Mouse (Mus musculus): Measurements from ENCODE around the gene Gm20388. TPM values are rescaled to one million over a fixed set of nuclear protein-coding genes. Genes with fewer than 3 reads are reported as not detected.

Gm20388 gene
- polyA plus RNA-seq, 1 experiment from 2014 or later = 5.5 TPM

DNA sequence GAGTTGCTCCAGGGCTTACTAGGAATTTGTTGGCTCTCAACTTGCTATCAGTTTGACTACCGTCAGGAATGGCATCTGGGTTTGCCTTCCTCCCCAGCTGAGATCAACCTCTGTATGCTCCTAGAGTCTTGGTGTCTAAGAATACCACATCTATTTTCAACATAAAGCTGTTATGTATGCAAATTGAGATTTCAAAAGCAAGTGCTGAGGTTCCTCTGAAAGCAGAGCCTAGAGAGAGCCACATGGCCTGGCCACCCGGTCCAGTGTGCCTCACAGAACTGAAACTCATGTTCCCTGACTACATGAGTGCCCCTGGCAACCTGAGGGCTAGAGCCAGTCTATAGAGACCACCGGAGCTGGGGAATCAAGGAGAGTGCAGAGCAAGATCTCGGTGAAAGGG is 2694.7 kb downstream of the Gm20388 start:
- Histone ChIP-seq H3K4me3 (no peak overlapping the region), H3K27me3 (ENCODE audit: poor library complexity, severe bottlenecking) (no peaks in the 10 kb centered on the region), H3K9me3 (no peaks in the 10 kb centered on the region), H3K4me1 (peaks cover 6% of the 10 kb centered on the region), H3K36me3 (replicated peaks) (no peaks in the 10 kb centered on the region), H3K27ac (no peak overlapping the region)
- WGBS = 84% methylated on average over 4 of the region's 4 CpGs
- DNase-seq (ENCODE audit: extremely low spot score, low spot score) = no peak

DNA sequence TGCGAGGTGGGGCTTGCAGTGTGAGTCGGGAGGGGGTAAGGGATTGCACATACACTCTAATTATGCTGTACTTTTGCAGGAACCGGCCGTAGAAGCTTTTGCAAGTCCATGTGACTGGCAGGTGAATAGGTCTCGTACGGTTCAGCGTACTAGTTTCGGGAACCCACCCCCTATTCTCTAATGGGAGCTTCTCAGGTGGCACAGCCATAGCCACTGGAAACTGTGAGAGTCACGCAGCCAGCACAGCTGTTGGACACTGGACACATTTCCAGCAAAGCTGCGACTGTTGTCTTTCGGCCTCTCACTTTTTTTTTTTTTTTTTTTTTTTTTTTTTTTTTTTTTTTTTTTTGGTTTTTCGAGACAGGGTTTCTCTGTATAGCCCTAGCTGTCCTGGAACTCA is 2696.2 kb downstream of the Gm20388 start:
- H3K27me3 ChIP-seq (ENCODE audit: poor library complexity, severe bottlenecking) = no peaks in the 10 kb centered on the region
- H3K36me3 ChIP-seq (replicated peaks) = no peaks in the 10 kb centered on the region
- no peaks in the 10 kb centered on the region for H3K9me3 ChIP-seq
- H3K27ac ChIP-seq = no peak overlapping the region
- H3K4me3 ChIP-seq = no peak overlapping the region
- WGBS = 86% methylated on average over 11 of the region's 12 CpGs
- peaks cover 15% of the 10 kb centered on the region for H3K4me1 ChIP-seq
- DNase-seq (ENCODE audit: extremely low spot score, low spot score) = no peak

DNA sequence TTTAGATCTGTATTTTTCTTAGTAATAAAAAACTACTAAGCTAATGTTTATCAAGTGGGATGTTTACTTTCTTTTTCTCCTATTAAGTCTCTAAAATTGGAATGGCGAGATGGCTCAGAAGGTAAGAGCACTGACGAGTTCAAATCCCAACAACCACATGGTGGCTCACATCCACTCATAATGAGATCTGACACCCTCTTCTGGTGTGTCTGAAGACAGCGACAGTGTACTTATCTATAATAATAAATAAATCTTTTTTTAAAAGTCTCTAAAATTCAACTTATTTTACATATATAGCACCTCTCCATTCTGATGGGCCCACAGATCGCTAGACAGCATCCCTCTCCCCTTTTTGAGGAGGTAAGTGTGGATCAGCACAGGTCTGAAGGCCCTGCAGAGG is 2699.6 kb downstream of the Gm20388 start:
- Histone ChIP-seq H3K4me1 (peaks cover 28% of the 10 kb centered on the region), H3K9me3 (no peaks in the 10 kb centered on the region), H3K36me3 (replicated peaks) (peaks cover 6% of the 10 kb centered on the region), H3K4me3 (peak overlapping the region; percentile 62), H3K27me3 (ENCODE audit: poor library complexity, severe bottlenecking) (no peaks in the 10 kb centered on the region), H3K27ac (no peak overlapping the region)
- no peak for DNase-seq (ENCODE audit: extremely low spot score, low spot score)
- WGBS = 58% methylated on average over 4 of the region's 4 CpGs

DNA sequence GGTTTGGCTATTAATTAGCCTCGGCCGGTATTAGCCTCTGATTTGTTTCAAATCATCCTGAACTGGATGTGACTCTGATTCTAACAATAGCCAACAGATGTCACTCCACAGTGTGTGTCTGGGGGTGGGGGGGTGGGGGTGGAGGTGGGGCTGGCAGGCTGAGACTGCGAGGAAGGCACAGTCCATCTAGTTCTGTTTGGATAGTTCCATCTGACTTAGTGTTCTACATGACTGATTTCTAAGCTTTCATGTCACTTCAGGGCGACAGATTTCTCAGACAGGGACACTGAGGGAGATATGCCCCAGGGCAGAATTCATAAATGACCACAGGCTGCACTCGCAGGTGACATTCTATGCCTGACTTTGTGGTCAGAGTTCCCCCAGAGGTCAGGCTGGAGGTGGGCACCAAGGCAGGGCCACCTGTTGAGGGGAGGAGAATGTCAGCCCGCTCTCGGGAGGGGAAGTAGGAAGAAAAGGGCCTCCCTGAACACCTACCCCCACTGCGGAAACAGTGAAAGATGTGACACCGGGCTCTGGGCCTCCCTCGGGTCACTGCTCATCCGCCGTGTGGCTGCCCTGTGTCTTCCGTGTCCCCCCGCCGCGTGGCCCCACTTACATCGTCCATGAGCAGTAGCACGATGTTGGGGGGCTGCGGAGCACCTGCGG is 2700.1 kb downstream of the Gm20388 start:
- DNase-seq (ENCODE audit: extremely low spot score, low spot score) = no peak
- Histone ChIP-seq H3K9me3 (no peaks in the 10 kb centered on the region), H3K36me3 (replicated peaks) (peaks cover 6% of the 10 kb centered on the region), H3K4me1 (peaks cover 28% of the 10 kb centered on the region), H3K27me3 (ENCODE audit: poor library complexity, severe bottlenecking) (no peaks in the 10 kb centered on the region), H3K27ac (peak overlapping the region; percentile 87), H3K4me3 (peak overlapping the region; percentile 62)
- 5% methylated on average over 20 of the region's 20 CpGs for WGBS

DNA sequence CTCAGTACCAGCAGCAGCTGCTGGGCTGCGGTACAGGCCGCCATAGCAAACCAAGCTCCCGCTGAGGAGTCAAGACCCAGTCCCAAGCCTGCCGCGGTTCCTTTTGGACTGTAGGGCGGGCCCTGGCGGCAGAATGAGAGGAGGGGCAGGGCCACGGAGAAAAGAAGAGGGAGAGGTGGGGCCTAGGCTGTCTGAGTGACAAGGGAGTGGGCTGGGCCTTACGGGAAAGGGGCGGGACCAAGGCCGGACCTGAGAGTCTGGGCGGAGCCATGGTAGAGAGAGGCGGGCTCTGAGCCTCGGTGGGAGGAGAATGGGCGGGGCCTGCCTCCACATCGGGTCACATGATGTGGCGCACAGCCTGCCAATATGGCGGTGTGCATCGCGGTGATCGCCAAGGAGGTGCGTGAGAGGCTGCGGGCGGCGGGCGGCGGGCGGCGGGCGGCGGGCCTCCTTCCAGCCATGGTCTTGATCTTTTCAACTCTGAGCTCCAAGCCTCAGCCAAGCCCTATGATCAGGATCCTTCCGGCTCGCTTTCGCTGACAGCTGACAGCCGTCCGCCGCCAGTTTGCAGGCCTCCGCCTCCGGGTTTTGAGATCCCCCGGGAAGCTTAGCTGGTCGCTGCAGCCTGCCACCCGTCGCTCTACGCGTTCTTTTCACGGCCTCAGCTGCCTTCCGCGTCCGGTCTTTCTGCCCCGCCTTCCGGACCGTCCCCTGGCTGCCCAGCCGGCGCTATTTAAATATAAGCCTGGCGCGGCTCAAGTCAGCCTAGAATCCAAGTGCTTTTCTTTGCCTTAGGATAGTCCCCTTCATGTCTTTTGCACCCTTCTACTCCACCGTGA is 2700.9 kb downstream of the Gm20388 start, which contains the start of the genes Galns and Trappc2l:
Gene Galns, minus strand, starts transcription at position 169 of the 839 bp plus-strand sequence.
Gene Trappc2l, plus strand, starts transcription at position 346 of the 839 bp plus-strand sequence.
- peaks cover 6% of the 10 kb centered on the region for H3K36me3 ChIP-seq (replicated peaks)
- DNase-seq (ENCODE audit: extremely low spot score, low spot score) = peak; percentile 97
- H3K9me3 ChIP-seq = no peaks in the 10 kb centered on the region
- peak within 1 kb of the TSS; percentile 87 for H3K27ac ChIP-seq
- H3K4me1 ChIP-seq = peaks cover 28% of the 10 kb centered on the region
- WGBS = under 1% methylated on average over 57 of the region's 57 CpGs
- H3K4me3 ChIP-seq = peak within 1 kb of the TSS; percentile 62
- no peaks in the 10 kb centered on the region for H3K27me3 ChIP-seq (ENCODE audit: poor library complexity, severe bottlenecking)

DNA sequence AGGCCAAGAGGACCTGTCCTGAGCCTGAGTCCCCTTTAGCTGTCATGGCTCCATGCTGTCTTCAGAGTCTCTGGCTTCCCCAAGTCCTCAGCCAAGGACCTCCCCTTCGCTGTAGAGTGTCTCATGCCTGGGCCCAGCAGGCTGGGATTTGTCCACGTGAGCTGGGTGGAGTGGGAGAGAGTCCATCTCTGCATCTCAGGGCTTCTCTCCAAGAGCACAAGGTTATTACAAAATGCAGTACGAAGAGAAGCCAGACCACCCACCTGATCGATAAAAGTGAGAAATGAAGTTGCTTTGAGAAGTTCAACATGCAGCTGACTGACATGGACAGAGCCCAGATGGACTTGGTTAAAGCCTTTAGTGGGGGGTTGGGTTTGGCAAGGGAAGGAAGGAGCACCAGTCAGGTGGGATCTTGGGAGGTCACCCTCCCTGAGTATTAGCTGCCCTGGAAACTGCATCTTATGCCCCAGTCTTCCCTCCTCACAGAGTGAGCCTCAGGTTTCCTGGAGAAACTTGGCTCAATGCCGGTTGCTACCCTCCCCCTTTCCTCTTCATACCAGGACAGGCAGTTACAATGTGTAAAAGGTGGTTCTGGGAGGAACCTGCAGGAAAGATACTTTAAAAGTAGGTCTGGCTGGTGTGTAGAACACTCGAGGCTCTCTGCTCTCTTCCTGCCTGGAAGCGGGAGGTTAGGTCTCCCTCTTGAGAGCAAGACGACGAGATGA is 2705.7 kb downstream of the Gm20388 start:
- H3K4me3 ChIP-seq = no peak overlapping the region

DNA sequence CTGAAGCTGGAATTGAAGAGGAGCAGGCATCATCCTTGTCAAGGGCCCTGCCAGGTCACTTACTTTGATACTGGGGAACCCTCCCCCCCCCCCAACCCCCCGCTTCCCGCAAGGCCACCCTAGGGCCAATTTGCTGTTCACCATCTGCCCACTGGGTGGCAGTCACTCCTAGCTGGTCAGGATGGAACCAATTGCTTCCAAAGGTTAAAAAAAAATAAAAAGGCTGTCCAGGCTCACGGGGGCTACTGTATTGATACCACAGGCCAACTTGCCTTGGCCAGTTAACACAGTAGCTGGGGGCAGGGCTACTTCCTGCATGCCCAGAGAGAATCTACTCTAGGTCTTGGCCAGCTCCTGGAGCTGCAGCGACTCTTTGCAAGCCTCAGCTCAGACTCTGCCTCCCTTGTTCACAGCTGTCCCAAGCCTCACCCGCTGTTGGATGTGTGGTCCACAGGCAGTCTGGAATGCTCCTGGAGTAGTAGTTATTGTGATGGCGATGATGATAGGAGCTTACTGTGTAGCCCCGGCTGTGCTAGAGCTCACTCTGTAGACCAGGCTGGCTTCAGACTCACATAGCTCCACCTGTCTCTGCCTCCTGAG is 2707.4 kb downstream of the Gm20388 start:
- Histone ChIP-seq H3K9me3 (no peaks in the 10 kb centered on the region), H3K27me3 (ENCODE audit: poor library complexity, severe bottlenecking) (no peaks in the 10 kb centered on the region), H3K4me1 (peaks cover 41% of the 10 kb centered on the region), H3K4me3 (no peak overlapping the region), H3K36me3 (replicated peaks) (peaks cover 6% of the 10 kb centered on the region), H3K27ac (no peak overlapping the region)
- DNase-seq (ENCODE audit: extremely low spot score, low spot score) = peak; percentile 58
- 34% methylated on average over 5 of the region's 7 CpGs for WGBS

More for the DNA sequence above, 2705.7 kb downstream of the Gm20388 start:
- no peak overlapping the region for H3K27ac ChIP-seq
- no peak for DNase-seq (ENCODE audit: extremely low spot score, low spot score)
- peaks cover 6% of the 10 kb centered on the region for H3K36me3 ChIP-seq (replicated peaks)
- H3K9me3 ChIP-seq = no peaks in the 10 kb centered on the region
- no peaks in the 10 kb centered on the region for H3K27me3 ChIP-seq (ENCODE audit: poor library complexity, severe bottlenecking)
- WGBS = 79% methylated on average over 9 of the region's 9 CpGs
- H3K4me1 ChIP-seq = peaks cover 42% of the 10 kb centered on the region

DNA sequence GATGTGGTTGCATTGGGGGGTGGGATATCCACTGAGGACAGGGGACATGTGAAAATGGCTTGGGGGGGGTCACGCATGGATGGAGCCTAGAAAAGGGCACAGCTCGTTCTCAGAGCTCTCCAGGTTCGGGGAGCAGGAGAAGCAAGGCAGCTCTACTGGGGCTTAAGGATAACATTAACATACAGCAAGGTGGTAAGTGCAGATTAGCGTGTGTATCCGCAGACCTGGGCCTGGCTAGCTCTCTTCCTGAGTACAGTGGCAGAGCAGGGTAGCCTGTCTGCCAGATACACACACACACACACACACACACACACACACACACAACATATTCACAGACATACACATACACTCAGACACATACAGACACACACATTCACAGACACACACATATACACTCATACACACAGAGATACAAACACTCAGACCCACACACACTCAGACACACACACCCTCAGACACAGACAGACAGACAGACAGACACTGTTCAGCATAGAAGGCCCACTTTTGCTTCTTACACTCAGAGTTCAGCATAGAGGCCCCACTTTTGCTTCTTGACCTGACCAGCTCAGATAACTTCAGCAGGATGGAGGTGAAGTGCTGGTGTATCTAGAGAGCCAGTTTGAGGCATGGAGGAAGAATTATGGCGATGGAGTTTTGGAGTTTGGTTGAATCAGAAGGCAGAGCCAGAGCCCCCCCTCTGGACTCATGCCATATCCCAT is 2708.2 kb downstream of the Gm20388 start:
- H3K9me3 ChIP-seq = no peaks in the 10 kb centered on the region
- DNase-seq (ENCODE audit: extremely low spot score, low spot score) = no peak
- H3K27me3 ChIP-seq (ENCODE audit: poor library complexity, severe bottlenecking) = no peaks in the 10 kb centered on the region
- peaks cover 47% of the 10 kb centered on the region for H3K4me1 ChIP-seq
- no peak overlapping the region for H3K27ac ChIP-seq
- no peak overlapping the region for H3K4me3 ChIP-seq
- peaks cover 6% of the 10 kb centered on the region for H3K36me3 ChIP-seq (replicated peaks)
- WGBS = 75% methylated on average over 6 of the region's 6 CpGs

DNA sequence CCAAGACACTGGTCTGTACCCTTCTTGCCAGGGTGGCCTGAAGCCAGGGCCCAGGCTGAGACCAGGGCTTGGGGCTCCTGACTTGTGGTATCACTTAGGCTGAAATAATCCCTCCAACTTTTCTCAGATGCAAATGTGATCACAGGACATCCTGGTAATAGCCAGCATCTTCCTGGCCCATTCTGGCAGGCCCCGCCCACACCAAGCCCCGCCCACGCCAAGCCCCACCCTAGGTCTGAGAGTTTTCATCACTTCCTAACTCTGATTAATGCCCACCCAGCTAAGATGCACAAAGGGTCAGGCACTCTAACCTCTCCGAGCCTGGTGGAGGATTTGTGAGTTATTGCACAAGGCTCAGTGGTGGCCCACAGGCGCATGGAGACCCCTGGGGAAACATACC is 2709.8 kb downstream of the Gm20388 start:
- Histone ChIP-seq H3K27ac (peak overlapping the region; percentile 49; the same call in 1 of the 2 replicates), H3K9me3 (no peaks in the 10 kb centered on the region), H3K4me1 (peaks cover 47% of the 10 kb centered on the region), H3K4me3 (no peak overlapping the region), H3K27me3 (ENCODE audit: poor library complexity, severe bottlenecking) (no peaks in the 10 kb centered on the region), H3K36me3 (replicated peaks) (no peaks in the 10 kb centered on the region; the same call in 1 of the 2 replicates)
- no peak for DNase-seq (ENCODE audit: extremely low spot score, low spot score)
- 39% methylated on average over 5 of the region's 5 CpGs for WGBS

DNA sequence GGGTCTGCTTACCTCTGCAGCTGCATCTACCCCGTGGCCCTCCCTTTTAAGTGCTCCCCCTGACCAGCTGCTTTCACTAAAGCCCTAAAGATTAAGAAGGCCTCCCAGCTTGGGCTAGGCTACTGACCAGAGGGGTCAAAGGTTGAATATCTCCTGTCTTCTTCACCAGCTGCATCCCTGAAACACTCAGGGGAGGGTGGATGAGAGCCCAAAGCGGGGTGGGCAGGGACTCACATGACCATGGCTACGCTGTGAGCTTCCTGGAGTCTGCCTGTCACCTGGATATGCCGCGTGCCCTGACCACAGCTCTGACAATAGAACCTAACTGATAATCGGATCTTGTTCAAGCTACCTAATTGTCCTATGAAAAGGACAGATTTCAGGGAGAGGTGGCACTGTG is 2712.1 kb downstream of the Gm20388 start, which contains the start of gene Pabpn1l:
Gene Pabpn1l, minus strand, starts transcription at position 13 of the 400 bp plus-strand sequence.
- Histone ChIP-seq H3K27me3 (ENCODE audit: poor library complexity, severe bottlenecking) (0 out of 2 replicates have a peak, but pooled peaks cover 4% of the 10 kb centered on the region), H3K36me3 (replicated peaks) (no peaks in the 10 kb centered on the region), H3K27ac (0 out of 2 replicates have a peak within 1 kb of the TSS, but pooled peaks have one; percentile 13), H3K4me3 (no peak within 1 kb of the TSS), H3K4me1 (peaks cover 47% of the 10 kb centered on the region), H3K9me3 (no peaks in the 10 kb centered on the region)
- no peak for DNase-seq (ENCODE audit: extremely low spot score, low spot score)
- WGBS = 61% methylated on average over 6 of the region's 6 CpGs

DNA sequence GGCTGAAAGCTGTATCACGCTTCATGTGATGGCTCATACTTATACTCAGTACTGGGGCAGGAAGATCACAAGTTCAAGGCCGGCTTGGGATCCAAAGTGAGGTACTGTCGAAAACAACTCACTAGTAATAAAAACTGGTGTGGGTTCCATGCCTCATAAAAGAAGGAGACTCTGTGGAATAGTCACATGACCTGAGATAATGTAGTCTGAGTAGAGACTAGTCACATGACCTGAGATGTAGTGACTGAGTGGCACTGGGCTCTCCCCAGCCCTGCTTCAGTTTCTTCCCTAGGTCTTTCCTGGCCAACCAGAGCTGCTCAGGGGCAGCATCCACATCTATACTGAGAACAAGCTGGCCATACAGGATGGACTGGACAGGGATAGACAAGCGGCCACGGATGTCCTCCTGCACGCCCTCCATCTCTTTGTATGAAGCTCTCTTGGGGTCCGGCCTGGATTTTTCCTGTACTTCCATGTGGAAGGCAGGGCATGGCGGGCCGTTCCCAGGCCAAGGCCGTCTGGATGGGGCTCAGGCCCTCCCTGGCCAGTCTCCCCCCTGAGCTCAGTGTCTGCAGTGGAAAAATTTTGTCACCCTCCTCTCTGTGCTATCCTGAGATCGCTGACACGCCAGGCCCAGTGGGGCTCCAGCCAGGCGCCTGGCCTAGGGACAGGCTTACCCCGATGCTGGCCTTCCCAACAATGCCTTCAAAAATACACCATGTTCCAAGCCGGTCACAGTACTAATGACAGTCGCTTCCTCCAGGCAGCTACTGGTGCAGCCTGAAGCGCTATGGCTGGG is 2713.4 kb downstream of the Gm20388 start:
- no peaks in the 10 kb centered on the region for H3K36me3 ChIP-seq (replicated peaks)
- H3K27ac ChIP-seq = no peak overlapping the region; the same call in 1 of the 2 replicates
- peaks cover 17% of the 10 kb centered on the region for H3K27me3 ChIP-seq (ENCODE audit: poor library complexity, severe bottlenecking)
- whole genome bisulfite sequencing = 91% methylated on average over 17 of the region's 17 CpGs
- no peak overlapping the region for H3K4me3 ChIP-seq
- DNase-seq (ENCODE audit: extremely low spot score, low spot score) = no peak
- H3K9me3 ChIP-seq = no peaks in the 10 kb centered on the region
- peaks cover 39% of the 10 kb centered on the region for H3K4me1 ChIP-seq
